Mouse (Mus musculus): ENCODE results near the gene Tmem210. TPM values are rescaled to one million over a fixed set of nuclear protein-coding genes. Genes with fewer than 3 reads are reported as not detected.

Tmem210 gene
- total and polyA plus RNA-seq, 3 experiments = not detected

DNA sequence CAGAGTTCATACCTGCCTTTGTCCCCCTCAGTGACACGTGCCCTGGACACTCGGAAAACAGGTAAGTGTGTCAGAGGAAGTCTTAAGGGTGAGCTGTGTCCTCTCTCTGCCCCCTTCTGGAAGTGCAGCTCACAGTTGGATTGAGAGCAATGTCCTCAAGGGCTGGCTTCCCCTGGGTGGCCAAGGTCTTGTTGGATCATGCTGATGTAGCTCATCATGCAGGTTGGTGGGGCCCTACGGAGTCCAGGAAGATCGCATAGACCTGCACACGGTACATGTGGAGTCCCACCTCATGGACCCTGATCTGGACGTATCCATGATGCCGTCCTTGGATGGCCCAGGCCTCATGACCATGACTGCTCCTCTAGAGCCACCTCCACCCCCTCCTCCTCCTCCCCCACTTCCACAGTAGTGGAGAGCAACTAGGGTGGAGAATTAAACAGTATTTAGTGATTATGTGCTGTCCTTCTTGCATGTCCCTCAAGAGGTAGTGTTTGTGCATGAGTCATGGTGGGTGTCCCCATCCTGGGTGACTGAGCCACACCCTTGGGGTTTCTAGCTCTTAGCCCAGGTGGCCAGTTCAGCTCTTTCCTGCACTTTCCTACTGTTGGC lies 895 bp downstream of the Tmem210 start:
- TF ChIP-seq GATA2 (IDR thresholded peaks at IDR 0.05; ENCODE audit: borderline replicate concordance, low read depth, low read length) (no peak), GATA1 (IDR thresholded peaks at IDR 0.05; ENCODE audit: borderline replicate concordance, low read length) (no peak), TAL1 (conservative IDR thresholded peaks at IDR 0.05; ENCODE audit: low read depth, low read length) (no peak), POLR2AphosphoS5 (IDR thresholded peaks at IDR 0.05; ENCODE audit: insufficient replicate concordance, low read depth, low read length) (no peak), CTCF (IDR thresholded peaks at IDR 0.05; ENCODE audit: low read depth, low read length) (no peak)
- no peak for DNase-seq (ENCODE audit: low spot score)
- ATAC-seq (ENCODE audit: extremely low read depth, insufficient number of reproducible peaks, low FRiP score, poor library complexity, severe bottlenecking) = no peak
- Histone ChIP-seq H3K27me3 (ENCODE audit: insufficient read depth, low read length) (peaks cover 49% of the 10 kb centered on the region), H3K4me3 (ENCODE audit: low read depth, low read length) (no peak overlapping the region), H3K36me3 (replicated peaks) (peaks cover 32% of the 10 kb centered on the region), H3K9me3 (replicated peaks) (no peaks in the 10 kb centered on the region), H3K4me1 (ENCODE audit: insufficient read depth, low read depth, low read length) (peaks cover 26% of the 10 kb centered on the region)

DNA sequence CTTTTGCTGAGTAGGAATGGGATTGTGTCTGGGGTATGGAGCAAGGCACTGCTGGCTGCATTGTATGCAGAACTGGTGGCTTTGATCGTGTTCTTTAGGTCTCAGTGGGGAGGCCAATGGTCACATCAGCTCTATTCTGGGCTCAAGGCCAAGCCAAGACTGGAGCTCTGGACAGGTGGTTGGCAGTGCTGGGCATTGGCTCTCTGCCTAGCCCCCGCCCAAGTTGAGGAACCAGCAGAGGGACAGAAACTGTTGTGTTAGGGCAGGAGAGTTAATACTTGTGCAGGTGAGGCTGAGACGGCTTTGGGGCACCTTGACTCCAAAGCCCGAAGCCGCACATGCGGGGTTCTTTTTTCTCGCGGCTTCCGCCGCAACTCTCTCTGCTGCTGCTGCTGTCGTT lies 1.7 kb downstream of the Tmem210 start, which contains the start of gene Lrrc26:
Gene Lrrc26 (plus strand): TSS at position 265 of the 400 bp plus-strand sequence.
- no peak for ATAC-seq (ENCODE audit: extremely low read depth, insufficient number of reproducible peaks, low FRiP score, poor library complexity, severe bottlenecking)
- peaks cover 57% of the 10 kb centered on the region for H3K27me3 ChIP-seq (ENCODE audit: insufficient read depth, low read length)

DNA sequence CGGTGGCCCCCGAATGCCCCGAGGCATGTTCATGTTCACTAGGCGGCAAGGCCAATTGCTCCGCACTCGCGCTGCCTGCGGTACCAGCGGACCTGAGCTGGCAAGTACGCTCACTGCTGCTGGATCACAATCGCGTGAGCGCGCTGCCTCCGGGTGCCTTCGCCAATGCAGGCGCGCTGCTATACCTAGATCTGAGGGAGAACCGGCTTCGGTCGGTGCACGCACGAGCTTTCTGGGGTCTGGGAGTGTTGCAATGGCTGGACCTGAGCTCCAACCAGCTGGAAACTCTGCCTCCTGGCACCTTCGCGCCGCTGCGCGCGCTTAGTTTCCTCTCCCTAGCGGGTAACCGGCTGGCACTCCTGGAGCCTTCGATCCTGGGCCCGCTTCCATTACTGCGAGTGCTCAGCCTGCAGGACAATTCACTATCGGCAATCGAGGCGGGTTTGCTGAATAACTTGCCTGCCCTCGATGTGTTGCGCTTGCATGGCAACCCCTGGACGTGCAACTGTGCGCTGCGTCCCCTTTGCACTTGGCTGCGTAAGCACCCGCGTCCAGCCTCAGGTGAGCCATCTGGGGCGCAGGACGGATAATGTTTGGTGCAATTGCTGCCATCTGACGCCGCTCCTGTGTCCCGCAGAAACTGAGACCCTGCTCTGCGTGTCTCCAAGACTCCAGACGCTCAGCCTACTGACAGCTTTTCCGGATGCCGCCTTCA lies 2.3 kb downstream of the Tmem210 start:
- no peaks in the 10 kb centered on the region for H3K9me3 ChIP-seq (replicated peaks)
- peaks cover 18% of the 10 kb centered on the region for H3K36me3 ChIP-seq (replicated peaks)
- ATAC-seq (ENCODE audit: extremely low read depth, insufficient number of reproducible peaks, low FRiP score, poor library complexity, severe bottlenecking) (no peak), DNase-seq (ENCODE audit: low spot score) (no peak)
- H3K4me1 ChIP-seq (ENCODE audit: insufficient read depth, low read depth, low read length) = peaks cover 26% of the 10 kb centered on the region
- H3K4me3 ChIP-seq (ENCODE audit: low read depth, low read length) = peak overlapping the region; percentile 20; the same call in 1 of the 2 replicates
- TF ChIP-seq CTCF (IDR thresholded peaks at IDR 0.05; ENCODE audit: low read depth, low read length) (no peak), POLR2AphosphoS5 (IDR thresholded peaks at IDR 0.05; ENCODE audit: insufficient replicate concordance, low read depth, low read length) (no peak), TAL1 (conservative IDR thresholded peaks at IDR 0.05; ENCODE audit: low read depth, low read length) (no peak), GATA2 (IDR thresholded peaks at IDR 0.05; ENCODE audit: borderline replicate concordance, low read depth, low read length) (no peak), GATA1 (IDR thresholded peaks at IDR 0.05; ENCODE audit: borderline replicate concordance, low read length) (no peak)
- H3K27me3 ChIP-seq (ENCODE audit: insufficient read depth, low read length) = peaks cover 63% of the 10 kb centered on the region

More for the DNA sequence above, 1.7 kb downstream of the Tmem210 start, which contains the start of gene Lrrc26:
- Histone ChIP-seq H3K9me3 (replicated peaks) (no peaks in the 10 kb centered on the region), H3K36me3 (replicated peaks) (peaks cover 24% of the 10 kb centered on the region), H3K4me1 (ENCODE audit: insufficient read depth, low read depth, low read length) (peaks cover 26% of the 10 kb centered on the region), H3K4me3 (ENCODE audit: low read depth, low read length) (peak within 1 kb of the TSS; percentile 20; the same call in 1 of the 2 replicates)
- TF ChIP-seq GATA2 (IDR thresholded peaks at IDR 0.05; ENCODE audit: borderline replicate concordance, low read depth, low read length) = no peak
- no peak for TF ChIP-seq POLR2AphosphoS5 (IDR thresholded peaks at IDR 0.05; ENCODE audit: insufficient replicate concordance, low read depth, low read length)
- no peak for TF ChIP-seq GATA1 (IDR thresholded peaks at IDR 0.05; ENCODE audit: borderline replicate concordance, low read length)
- no peak for TF ChIP-seq TAL1 (conservative IDR thresholded peaks at IDR 0.05; ENCODE audit: low read depth, low read length)
- TF ChIP-seq CTCF (IDR thresholded peaks at IDR 0.05; ENCODE audit: low read depth, low read length) = no peak
- no peak for DNase-seq (ENCODE audit: low spot score)

DNA sequence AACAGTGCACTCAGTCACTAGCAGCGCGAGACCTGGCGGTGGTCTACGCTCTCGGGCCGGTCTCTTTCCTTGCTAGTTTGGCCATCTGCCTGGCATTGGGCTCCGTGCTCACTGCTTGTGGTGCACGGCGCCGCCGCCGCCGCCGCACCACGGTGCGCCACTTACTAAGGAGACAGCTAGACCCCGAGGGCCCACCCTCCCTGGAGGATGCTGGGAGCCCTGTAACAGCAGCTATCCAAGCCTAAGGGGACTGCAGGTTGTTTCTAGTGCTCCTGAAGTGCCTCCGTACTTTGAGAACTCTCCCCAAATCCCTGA lies 2.8 kb downstream of the Tmem210 start:
- TF ChIP-seq POLR2AphosphoS5 (IDR thresholded peaks at IDR 0.05; ENCODE audit: insufficient replicate concordance, low read depth, low read length) = no peak
- no peak for TF ChIP-seq GATA2 (IDR thresholded peaks at IDR 0.05; ENCODE audit: borderline replicate concordance, low read depth, low read length)
- TF ChIP-seq CTCF (IDR thresholded peaks at IDR 0.05; ENCODE audit: low read depth, low read length) = no peak
- no peak for TF ChIP-seq GATA1 (IDR thresholded peaks at IDR 0.05; ENCODE audit: borderline replicate concordance, low read length)
- DNase-seq (ENCODE audit: low spot score) = no peak
- Histone ChIP-seq H3K9me3 (replicated peaks) (no peaks in the 10 kb centered on the region), H3K4me3 (ENCODE audit: low read depth, low read length) (no peak overlapping the region), H3K36me3 (replicated peaks) (peaks cover 13% of the 10 kb centered on the region), H3K4me1 (ENCODE audit: insufficient read depth, low read depth, low read length) (peaks cover 26% of the 10 kb centered on the region), H3K27me3 (ENCODE audit: insufficient read depth, low read length) (peaks cover 69% of the 10 kb centered on the region)
- no peak for ATAC-seq (ENCODE audit: extremely low read depth, insufficient number of reproducible peaks, low FRiP score, poor library complexity, severe bottlenecking)

GRCm38 (mm10) chr2:25291184-25292053 lies 3.5 kb downstream of the Tmem210 start:
- H3K9me3 ChIP-seq (replicated peaks) = no peaks in the 10 kb centered on the region
- ATAC-seq (ENCODE audit: extremely low read depth, insufficient number of reproducible peaks, low FRiP score, poor library complexity, severe bottlenecking) = no peak
- peaks cover 75% of the 10 kb centered on the region for H3K27me3 ChIP-seq (ENCODE audit: insufficient read depth, low read length)

GRCm38 (mm10) chr2:25292054-25292544 lies 4.2 kb downstream of the Tmem210 start:
- ATAC-seq (ENCODE audit: extremely low read depth, insufficient number of reproducible peaks, low FRiP score, poor library complexity, severe bottlenecking) (no peak), DNase-seq (ENCODE audit: low spot score) (no peak)
- H3K4me3 ChIP-seq (ENCODE audit: low read depth, low read length) = peak overlapping the region; percentile 53; the same call in 1 of the 2 replicates
- H3K4me1 ChIP-seq (ENCODE audit: insufficient read depth, low read depth, low read length) = peaks cover 25% of the 10 kb centered on the region
- H3K36me3 ChIP-seq (replicated peaks) = peaks cover 1% of the 10 kb centered on the region
- TF ChIP-seq CTCF (IDR thresholded peaks at IDR 0.05; ENCODE audit: low read depth, low read length) (no peak), POLR2AphosphoS5 (IDR thresholded peaks at IDR 0.05; ENCODE audit: insufficient replicate concordance, low read depth, low read length) (no peak), GATA1 (IDR thresholded peaks at IDR 0.05; ENCODE audit: borderline replicate concordance, low read length) (no peak), GATA2 (IDR thresholded peaks at IDR 0.05; ENCODE audit: borderline replicate concordance, low read depth, low read length) (no peak), TAL1 (conservative IDR thresholded peaks at IDR 0.05; ENCODE audit: low read depth, low read length) (no peak)
- no peaks in the 10 kb centered on the region for H3K9me3 ChIP-seq (replicated peaks)
- peaks cover 82% of the 10 kb centered on the region for H3K27me3 ChIP-seq (ENCODE audit: insufficient read depth, low read length)

More at GRCm38 (mm10) chr2:25291184-25292053, 3.5 kb downstream of the Tmem210 start:
- H3K36me3 ChIP-seq (replicated peaks) = peaks cover 6% of the 10 kb centered on the region
- no peak for DNase-seq (ENCODE audit: low spot score)
- no peak overlapping the region for H3K4me3 ChIP-seq (ENCODE audit: low read depth, low read length)
- peaks cover 26% of the 10 kb centered on the region for H3K4me1 ChIP-seq (ENCODE audit: insufficient read depth, low read depth, low read length)
- TF ChIP-seq GATA2 (IDR thresholded peaks at IDR 0.05; ENCODE audit: borderline replicate concordance, low read depth, low read length) = no peak

All from G1E (cell line).